ENCODE assay signal across 11 mouse cellular contexts in genomic region chr13:113225811-113226210, GRCm38 (mm10). TPM values are rescaled to one million over a fixed set of nuclear protein-coding genes. Genes with fewer than 3 reads are reported as not detected.
A peak's percentile ranks its signal among the peaks of the same experiment; 100 is the strongest.
DNase-seq lines count a peak whose midpoint lies in the region; ATAC-seq and TF ChIP-seq lines count a peak whose summit lies in the region.
"Had no signal": no experiment of that assay in that cellular context is flagged by ENCODE, and none has a peak within 500 bp of the region (broad histone marks: within the 10 kb centered on the region; RNA-seq: fewer than 3 reads in every experiment).

Gene Gzmk (minus strand): TSS chr13:113225908.

- TF ChIP-seq CTCF in left cerebral cortex, adult 2 months (IDR thresholded peaks at IDR 0.05): no peak

- H3K27ac ChIP-seq in forebrain, embryonic 16.5 days (ENCODE audit: low read length): no peak within 1 kb of the TSS
- H3K27ac ChIP-seq in left cerebral cortex, adult 2 months: no peak within 1 kb of the TSS
- no peak within 1 kb of the TSS for H3K27ac ChIP-seq in heart, embryonic 10.5 days
- H3K27ac ChIP-seq: liver, embryonic 13.5 days had no signal

- H3K4me3 ChIP-seq in forebrain, embryonic 16.5 days (replicated peaks; ENCODE audit: low read length): no peak within 1 kb of the TSS
- peak within 1 kb of the TSS; percentile 24; the same call in 1 of the 2 replicates for H3K4me3 ChIP-seq in left cerebral cortex, adult 2 months
- no peak within 1 kb of the TSS for H3K4me3 ChIP-seq in heart, embryonic 10.5 days
- H3K4me3 ChIP-seq: liver, embryonic 13.5 days had no signal

- no peak within 1 kb of the TSS for H3K9ac ChIP-seq in forebrain, embryonic 16.5 days (replicated peaks; ENCODE audit: low read depth, low read length)
- H3K9ac ChIP-seq: liver, embryonic 13.5 days had no signal

- H3K9me3 ChIP-seq in forebrain, embryonic 16.5 days (ENCODE audit: control insufficient read depth, low read length): no peaks in the 10 kb centered on the region
- H3K9me3 ChIP-seq in heart, embryonic 10.5 days: no peaks in the 10 kb centered on the region
- H3K9me3 ChIP-seq: liver, embryonic 13.5 days had no signal

- DNase-seq in heart, adult 11 months: peak; percentile 59
- no peak for DNase-seq in heart, postnatal 25 days (ENCODE audit: low spot score)
- DNase-seq in left cerebral cortex, adult 2 months (ENCODE audit: extremely low spot score in 1 of 2, low spot score in 2 of 2): peak; percentile 34 to 38
- peak; percentile 72 for DNase-seq in retina, postnatal 1 day
- DNase-seq in gastrocnemius, postnatal 14 days: no peak
- no peak for DNase-seq in heart, embryonic 10.5 days (ENCODE audit: low spot score)
- DNase-seq: adrenal gland, adult 2 months; liver, embryonic 13.5 days had no signal

- H3K27me3 ChIP-seq in forebrain, embryonic 16.5 days (replicated peaks; ENCODE audit: control insufficient read depth, insufficient read depth, low read length): no peaks in the 10 kb centered on the region
- no peaks in the 10 kb centered on the region for H3K27me3 ChIP-seq in heart, embryonic 10.5 days (ENCODE audit: insufficient read depth, poor library complexity, severe bottlenecking)
- H3K27me3 ChIP-seq: liver, embryonic 13.5 days had no signal

- peak within 1 kb of the TSS; percentile 25; the same call in 1 of the 2 replicates for H3K4me2 ChIP-seq in forebrain, embryonic 16.5 days (ENCODE audit: low read length)
- H3K4me2 ChIP-seq: liver, embryonic 13.5 days had no signal

- no peaks in the 10 kb centered on the region for H3K36me3 ChIP-seq in forebrain, embryonic 16.5 days (ENCODE audit: control insufficient read depth, insufficient read depth)
- H3K36me3 ChIP-seq in heart, embryonic 10.5 days: no peaks in the 10 kb centered on the region
- H3K36me3 ChIP-seq: liver, embryonic 13.5 days had no signal

- peaks cover 7% of the 10 kb centered on the region for H3K4me1 ChIP-seq in forebrain, embryonic 16.5 days (replicated peaks; ENCODE audit: control insufficient read depth, insufficient read depth, low read length)
- peaks cover 14% of the 10 kb centered on the region; the same call in 1 of the 2 replicates for H3K4me1 ChIP-seq in heart, embryonic 10.5 days
- H3K4me1 ChIP-seq: liver, embryonic 13.5 days had no signal

- peak; percentile 98 for ATAC-seq in forebrain, embryonic 16.5 days
- ATAC-seq in megakaryocyte progenitor cell, adult 5-6 weeks (replicated peaks; ENCODE audit: poor library complexity): no peak

- intact Hi-C loops in heart, postnatal 25 days (cut with DNase I): loop anchor here (5.0 kb wide), 1 partner anchor 41 kb away; no protein-coding TSS in a partner anchor
- intact Hi-C loops in left cerebral cortex, adult 2 months (cut with DNase I): no loop called here
- intact Hi-C loops in gastrocnemius, postnatal 14 days (cut with DNase I; ENCODE audit: low total_unique reads): no loop called here

- WGBS in forebrain, embryonic 16.5 days: 39% methylated on average over 7 of the region's 7 CpGs
- 63% methylated on average over 7 of the region's 7 CpGs for WGBS in heart, embryonic 10.5 days

RNA-seq across cellular contexts. Expression of gene Gzmk, which starts in this region (rescaled TPM):
- total RNA-seq in heart, postnatal 25 days (2021): not detected
- 0.16 TPM in 1 of 2 replicates, not detected in the other for polyA plus RNA-seq in forebrain, embryonic 16.5 days (2015; fragmentation: Nextera tagmentation; extraction: Ambion mirVana)
- total RNA-seq in left cerebral cortex, adult 2 months (2021): under 1 TPM; 0.26 to 0.27 TPM
- not detected for total RNA-seq in gastrocnemius, postnatal 14 days (2021)
- not detected in 2 replicates for total RNA-seq in megakaryocyte progenitor cell, adult 5-6 weeks (2015)
- total RNA-seq in megakaryocyte progenitor cell, adult 5-6 weeks (2017): not detected in 2 replicates
- not detected in 2 replicates for polyA plus RNA-seq in heart, embryonic 10.5 days (2016; fragmentation: Nextera tagmentation; extraction: Ambion mirVana)
- total RNA-seq: adrenal gland, adult 2 months had no signal
- polyA plus RNA-seq: adrenal gland, adult 2 months; heart, embryonic 14.5 days; liver, embryonic 13.5 days had no signal

Comparison
In these comparisons a context has a peak if more than half of its experiments do, and no peak if none do; other contexts are left out.
1. DNase-seq: peak in heart, adult 11 months (single experiment) and retina, postnatal 1 day (single experiment); none in heart, postnatal 25 days (single experiment), gastrocnemius, postnatal 14 days (single experiment) and heart, embryonic 10.5 days (single experiment).
2. Peak in ATAC-seq and H3K4me2 ChIP-seq in forebrain, embryonic 16.5 days; RNA of the gene not detected or under 1 TPM.
3. Peak in DNase-seq and H3K4me3 ChIP-seq in left cerebral cortex, adult 2 months; RNA of the gene not detected or under 1 TPM.